Mouse (Mus musculus): Measurements from ENCODE around the gene Atp9a. TPM values are rescaled to one million over a fixed set of nuclear protein-coding genes. Genes with fewer than 3 reads are reported as not detected.

Atp9a gene
- polyA plus RNA-seq, 1 experiment from 2014 or later: 42.9 TPM

DNA sequence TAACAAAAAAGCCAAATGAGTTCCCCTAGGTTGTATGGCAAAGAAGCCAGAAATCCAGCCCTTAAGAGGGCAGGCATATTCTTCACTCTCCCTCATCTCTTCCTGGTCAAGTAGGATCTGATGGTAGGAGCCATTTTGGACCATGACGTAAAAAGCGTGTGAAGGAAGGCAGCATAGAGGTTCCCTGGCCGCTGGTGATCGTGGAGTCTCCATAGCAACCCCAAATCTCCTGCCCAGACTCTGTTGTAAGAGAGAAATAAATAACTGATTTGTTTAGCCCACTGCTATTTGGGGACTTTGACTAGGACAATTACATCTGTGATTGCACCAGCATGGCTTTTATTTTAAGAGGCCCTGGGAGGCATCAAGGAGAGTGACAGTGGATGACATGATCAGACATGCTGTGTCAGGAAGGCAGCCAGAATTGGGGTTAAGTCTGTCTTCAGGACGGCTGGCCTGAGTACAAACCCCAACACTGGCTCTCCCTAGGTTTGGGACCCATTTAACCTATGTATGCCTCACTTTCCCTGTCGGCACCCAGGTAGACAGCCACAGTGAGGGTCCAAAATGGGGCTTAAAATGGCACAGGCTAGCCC lies 132.5 kb downstream of the Atp9a start:
- H3K9ac ChIP-seq (replicated peaks): no peak overlapping the region
- no peak overlapping the region for H3K4me2 ChIP-seq (replicated peaks)
- H3K9me3 ChIP-seq: no peaks in the 10 kb centered on the region
- no peaks in the 10 kb centered on the region for H3K36me3 ChIP-seq
- ATAC-seq (ENCODE audit: low FRiP score, low read depth): no peak
- H3K27me3 ChIP-seq: peaks cover 13% of the 10 kb centered on the region; the same call in 1 of the 2 replicates
- WGBS: 56% methylated on average over 6 of the region's 6 CpGs
- H3K4me1 ChIP-seq: peaks cover 14% of the 10 kb centered on the region; the same call in 1 of the 2 replicates
- H3K27ac ChIP-seq (replicated peaks): no peak overlapping the region
- H3K4me3 ChIP-seq: no peak overlapping the region

DNA sequence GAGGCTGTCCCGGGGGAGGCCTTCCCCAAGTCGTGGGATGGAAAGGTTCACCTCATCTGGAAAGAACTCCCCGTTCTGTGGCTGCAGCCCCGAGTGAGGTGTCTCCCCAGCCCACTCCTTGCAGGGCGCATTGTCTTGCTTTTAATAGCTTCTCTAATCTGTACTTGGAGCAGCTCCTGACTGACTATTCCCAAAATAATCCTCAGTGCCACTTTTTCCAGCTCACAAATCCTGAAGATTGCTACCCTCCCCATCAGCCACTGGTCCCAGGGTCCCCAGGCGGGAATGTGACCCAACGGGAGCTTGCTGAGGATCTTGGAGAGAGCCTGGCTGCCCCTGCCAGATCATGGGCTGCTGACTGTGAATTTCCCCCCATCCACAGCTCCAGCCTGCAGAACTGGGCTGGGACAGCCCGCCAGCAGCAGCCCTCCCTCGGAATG lies 134.1 kb downstream of the Atp9a start:
- Histone ChIP-seq H3K27me3 (peaks cover 26% of the 10 kb centered on the region), H3K36me3 (no peaks in the 10 kb centered on the region), H3K4me3 (no peak overlapping the region), H3K27ac (replicated peaks) (no peak overlapping the region), H3K9me3 (no peaks in the 10 kb centered on the region), H3K4me2 (replicated peaks) (no peak overlapping the region), H3K9ac (replicated peaks) (no peak overlapping the region), H3K4me1 (peaks cover 6% of the 10 kb centered on the region; the same call in 1 of the 2 replicates)
- WGBS: 69% methylated on average over 9 of the region's 9 CpGs
- no peak for ATAC-seq (ENCODE audit: low FRiP score, low read depth)

DNA sequence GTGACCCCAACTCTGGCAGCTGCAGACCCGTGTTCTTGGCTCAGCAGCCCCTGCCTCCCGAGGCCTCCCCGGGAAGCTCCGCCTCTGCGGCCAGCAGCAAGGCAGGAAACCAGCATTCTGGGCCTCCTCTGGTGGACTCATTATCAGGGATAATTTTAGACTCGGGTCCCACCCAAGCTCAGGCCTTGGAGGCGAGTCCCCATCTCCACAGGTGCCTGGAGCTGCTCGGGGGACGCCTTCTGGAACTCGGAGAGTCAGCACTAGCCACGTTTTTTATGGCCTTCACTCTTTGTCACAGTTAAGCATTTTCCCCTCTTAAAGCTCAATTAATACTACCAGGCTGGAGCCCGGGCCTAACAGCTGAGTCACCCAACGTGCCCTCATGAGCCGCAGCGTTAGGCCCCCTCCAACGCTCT lies 137.5 kb downstream of the Atp9a start:
- Histone ChIP-seq H3K4me2 (replicated peaks) (no peak overlapping the region), H3K27ac (replicated peaks) (no peak overlapping the region), H3K4me1 (peaks cover 20% of the 10 kb centered on the region), H3K4me3 (no peak overlapping the region), H3K9ac (replicated peaks) (no peak overlapping the region), H3K27me3 (peaks cover 60% of the 10 kb centered on the region), H3K36me3 (no peaks in the 10 kb centered on the region), H3K9me3 (no peaks in the 10 kb centered on the region)
- ATAC-seq (ENCODE audit: low FRiP score, low read depth): no peak
- 55% methylated on average over 16 of the region's 16 CpGs for WGBS

DNA sequence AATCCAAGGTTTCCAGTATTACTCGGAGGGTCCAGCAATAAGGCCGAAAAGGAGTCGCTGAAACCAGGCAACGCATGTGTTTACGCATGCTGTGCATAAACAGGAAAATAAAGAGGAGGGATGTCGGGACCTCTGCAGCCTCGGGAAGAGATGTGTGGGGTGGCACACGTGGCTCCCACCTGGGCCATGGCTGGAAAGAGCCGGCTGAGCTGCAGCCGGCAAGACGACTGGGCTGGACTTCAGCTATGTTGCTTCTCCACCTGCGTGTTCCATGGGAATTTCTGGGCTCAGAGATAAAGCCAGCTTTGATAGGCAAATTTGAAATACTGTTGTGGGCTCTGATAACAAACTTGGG lies 139.8 kb downstream of the Atp9a start:
- no peaks in the 10 kb centered on the region for H3K9me3 ChIP-seq
- peaks cover 20% of the 10 kb centered on the region for H3K4me1 ChIP-seq
- peak overlapping the region; percentile 88; the same call in 1 of the 2 replicates for H3K4me2 ChIP-seq (replicated peaks)
- no peak for ATAC-seq (ENCODE audit: low FRiP score, low read depth)
- WGBS: 29% methylated on average over 12 of the region's 12 CpGs
- H3K36me3 ChIP-seq: no peaks in the 10 kb centered on the region
- H3K9ac ChIP-seq (replicated peaks): no peak overlapping the region; the same call in 1 of the 2 replicates
- no peak overlapping the region for H3K27ac ChIP-seq (replicated peaks)
- H3K27me3 ChIP-seq: peaks cover 81% of the 10 kb centered on the region
- H3K4me3 ChIP-seq: no peak overlapping the region

DNA sequence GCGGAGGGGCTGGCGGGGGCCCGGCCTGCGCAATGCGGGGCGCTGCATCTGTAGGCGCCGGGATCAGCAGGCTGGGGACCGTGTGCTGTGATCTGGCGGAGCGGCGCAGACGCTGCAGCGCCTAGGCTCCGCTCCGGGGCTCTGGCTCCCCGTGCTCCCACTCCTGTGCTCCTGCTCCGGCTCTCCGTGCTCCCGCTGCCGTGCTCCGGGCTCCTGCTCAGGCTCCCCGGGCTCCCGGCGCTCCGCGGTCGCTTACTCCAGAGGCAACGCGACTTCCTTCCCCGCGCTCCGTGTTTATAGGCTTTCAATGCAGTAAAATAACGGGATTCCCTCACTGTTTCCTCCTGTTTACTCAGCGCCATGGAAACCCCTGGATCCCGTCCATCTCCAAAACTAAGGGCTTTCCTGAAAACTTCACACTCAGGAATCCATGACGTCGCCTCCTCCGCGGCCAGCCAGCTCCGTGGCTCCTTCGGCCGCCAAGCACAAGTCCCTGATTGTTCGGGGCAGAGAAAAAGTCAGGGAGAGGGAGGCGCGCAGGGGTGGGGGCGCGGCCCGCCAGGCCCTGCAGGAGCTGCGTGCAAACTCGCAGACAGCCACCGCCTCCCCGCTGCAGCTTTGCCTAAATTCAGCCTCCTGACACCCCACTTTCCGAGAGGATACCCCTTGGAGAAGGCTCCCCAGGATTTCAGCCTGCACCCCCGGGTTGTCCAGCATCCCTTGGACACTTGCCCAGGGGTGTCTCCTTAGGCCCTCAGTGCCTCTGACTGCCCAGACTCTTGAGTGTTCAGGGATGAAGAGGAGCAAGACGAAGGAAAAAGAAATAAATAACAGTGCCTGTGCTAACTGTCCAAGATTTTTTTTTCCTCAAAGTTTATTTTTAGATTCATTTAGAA lies 140.5 kb downstream of the Atp9a start, which contains the start of gene Nfatc2:
Nfatc2 (minus strand) TSS at position 167 of the 896 bp plus-strand sequence.
- Histone ChIP-seq H3K27me3 (peaks cover 81% of the 10 kb centered on the region), H3K4me3 (peak within 1 kb of the TSS; percentile 53), H3K36me3 (no peaks in the 10 kb centered on the region), H3K27ac (replicated peaks) (peak within 1 kb of the TSS; percentile 35; the same call in 1 of the 2 replicates), H3K4me2 (replicated peaks) (peak within 1 kb of the TSS; percentile 88), H3K4me1 (peaks cover 20% of the 10 kb centered on the region), H3K9ac (replicated peaks) (peak within 1 kb of the TSS; percentile 65), H3K9me3 (no peaks in the 10 kb centered on the region)
- WGBS: 2% methylated on average over 55 of the region's 56 CpGs
- ATAC-seq (ENCODE audit: low FRiP score, low read depth): peak; percentile 81

DNA sequence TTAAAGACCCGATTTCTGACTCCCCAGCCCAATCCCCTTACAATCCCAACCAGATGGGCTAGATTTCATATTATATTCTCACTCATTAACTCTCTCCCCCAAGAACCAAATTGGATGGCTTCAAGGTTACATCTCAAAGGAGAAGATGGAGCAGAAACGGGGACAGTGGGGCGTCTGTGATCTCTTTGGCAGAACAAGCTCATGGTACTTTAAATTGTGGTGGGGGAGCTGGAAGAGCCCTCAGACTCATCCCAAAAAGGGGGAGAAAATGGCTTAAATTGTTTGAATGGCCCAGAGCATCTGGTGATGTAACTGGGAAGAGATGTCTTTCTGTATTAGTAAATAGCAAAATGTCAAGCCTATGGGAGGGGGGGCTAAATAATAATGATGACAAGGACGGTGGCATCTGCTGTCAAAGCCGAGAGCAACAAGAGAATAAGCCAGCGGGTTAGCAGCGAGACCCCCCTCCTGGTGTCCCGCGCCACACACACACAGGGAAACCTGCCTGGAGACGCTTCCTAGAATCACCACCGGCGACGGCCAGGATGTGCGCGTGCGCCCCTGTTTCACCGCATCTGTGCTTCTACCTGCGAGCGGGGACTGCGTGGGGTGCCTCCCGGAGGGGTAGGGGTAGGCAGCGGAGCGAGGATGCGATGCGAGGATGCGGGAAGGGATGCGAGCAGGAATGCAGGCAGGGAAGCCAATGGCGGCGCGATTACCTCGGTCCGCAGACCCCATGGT lies 141.3 kb downstream of the Atp9a start:
- Histone ChIP-seq H3K4me2 (replicated peaks) (peak overlapping the region; percentile 88), H3K4me1 (peaks cover 20% of the 10 kb centered on the region), H3K9me3 (no peaks in the 10 kb centered on the region), H3K9ac (replicated peaks) (peak overlapping the region; percentile 65), H3K27ac (replicated peaks) (peak overlapping the region; percentile 35; the same call in 1 of the 2 replicates), H3K36me3 (no peaks in the 10 kb centered on the region), H3K4me3 (peak overlapping the region; percentile 53), H3K27me3 (peaks cover 75% of the 10 kb centered on the region)
- WGBS: under 1% methylated on average over 32 of the region's 32 CpGs
- peak; percentile 59 for ATAC-seq (ENCODE audit: low FRiP score, low read depth)

DNA sequence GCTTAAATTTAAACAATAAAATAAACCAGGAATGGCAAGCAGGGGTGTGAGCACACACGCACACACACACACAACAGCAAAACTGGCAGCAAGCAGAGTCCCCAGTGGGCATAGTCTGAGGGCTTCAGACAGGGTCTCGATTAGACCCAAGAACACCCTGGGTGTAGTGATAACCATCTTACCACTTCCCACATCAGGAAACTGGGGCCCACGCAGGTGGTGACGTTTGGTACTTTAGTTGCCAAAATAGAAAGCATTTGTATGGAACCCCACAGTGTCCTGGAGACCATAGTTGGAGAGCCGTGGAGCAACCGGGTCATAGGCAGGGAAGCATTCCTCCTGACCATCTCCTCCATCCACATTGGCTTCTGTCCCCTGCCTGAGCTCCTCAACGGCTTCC lies 146.5 kb downstream of the Atp9a start:
- no peak overlapping the region for H3K4me3 ChIP-seq
- peaks cover 47% of the 10 kb centered on the region for H3K27me3 ChIP-seq
- whole genome bisulfite sequencing: 76% methylated on average over 7 of the region's 7 CpGs
- H3K36me3 ChIP-seq: no peaks in the 10 kb centered on the region
- ATAC-seq (ENCODE audit: low FRiP score, low read depth): no peak
- no peak overlapping the region for H3K9ac ChIP-seq (replicated peaks)
- H3K9me3 ChIP-seq: no peaks in the 10 kb centered on the region
- H3K4me2 ChIP-seq (replicated peaks): no peak overlapping the region
- peaks cover 5% of the 10 kb centered on the region for H3K4me1 ChIP-seq
- H3K27ac ChIP-seq (replicated peaks): no peak overlapping the region

DNA sequence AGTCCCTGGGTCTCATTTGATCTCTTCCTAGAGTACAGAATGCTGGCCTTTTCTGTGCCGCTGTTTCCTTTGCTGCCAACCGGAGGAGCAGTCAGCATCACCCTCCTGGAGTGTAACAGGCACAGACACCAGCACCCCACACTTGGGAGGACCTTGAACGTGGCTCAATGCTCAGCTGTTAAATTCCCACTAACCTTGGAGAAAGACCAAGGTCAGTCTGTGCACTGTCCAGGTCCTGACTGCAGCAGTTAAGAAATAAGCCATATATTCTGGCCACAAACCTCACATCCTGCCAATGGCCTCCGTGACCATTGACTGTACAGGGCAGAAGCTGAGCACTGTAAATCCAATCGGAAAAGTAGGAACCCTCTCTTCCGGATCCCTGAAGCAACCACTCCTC lies 148.5 kb downstream of the Atp9a start:
- no peak overlapping the region for H3K9ac ChIP-seq (replicated peaks)
- no peak for ATAC-seq (ENCODE audit: low FRiP score, low read depth)
- H3K27me3 ChIP-seq: peaks cover 48% of the 10 kb centered on the region
- H3K4me3 ChIP-seq: no peak overlapping the region
- no peak overlapping the region for H3K27ac ChIP-seq (replicated peaks)
- H3K36me3 ChIP-seq: no peaks in the 10 kb centered on the region
- no peak overlapping the region for H3K4me2 ChIP-seq (replicated peaks)
- peaks cover 15% of the 10 kb centered on the region for H3K4me1 ChIP-seq
- WGBS: 90% methylated on average over 6 of the region's 6 CpGs
- no peaks in the 10 kb centered on the region for H3K9me3 ChIP-seq

DNA sequence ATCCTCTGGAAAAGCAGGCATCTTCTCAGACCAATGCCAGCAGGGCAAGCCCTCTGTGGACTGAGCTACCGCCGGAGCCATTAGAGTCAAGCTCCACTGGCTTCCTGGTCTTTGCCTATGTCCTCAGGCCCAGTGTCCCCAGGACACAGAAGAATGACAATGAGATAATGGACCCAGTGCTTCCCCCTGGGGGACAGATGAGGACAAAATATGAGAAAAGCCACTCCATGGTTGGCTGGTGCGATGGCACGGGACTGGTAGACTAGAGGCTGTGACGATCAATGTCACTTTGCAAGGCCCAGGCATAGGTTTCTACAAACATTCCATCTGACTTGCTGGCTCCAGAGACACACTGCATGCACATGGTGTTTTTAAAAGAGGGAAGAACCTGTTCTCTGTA lies 149.2 kb downstream of the Atp9a start:
- Histone ChIP-seq H3K27ac (replicated peaks) (no peak overlapping the region), H3K4me1 (peaks cover 15% of the 10 kb centered on the region), H3K9ac (replicated peaks) (no peak overlapping the region), H3K36me3 (no peaks in the 10 kb centered on the region), H3K4me3 (no peak overlapping the region), H3K4me2 (replicated peaks) (no peak overlapping the region), H3K27me3 (peaks cover 47% of the 10 kb centered on the region), H3K9me3 (no peaks in the 10 kb centered on the region)
- ATAC-seq (ENCODE audit: low FRiP score, low read depth): no peak
- WGBS: 78% methylated on average over 5 of the region's 5 CpGs

DNA sequence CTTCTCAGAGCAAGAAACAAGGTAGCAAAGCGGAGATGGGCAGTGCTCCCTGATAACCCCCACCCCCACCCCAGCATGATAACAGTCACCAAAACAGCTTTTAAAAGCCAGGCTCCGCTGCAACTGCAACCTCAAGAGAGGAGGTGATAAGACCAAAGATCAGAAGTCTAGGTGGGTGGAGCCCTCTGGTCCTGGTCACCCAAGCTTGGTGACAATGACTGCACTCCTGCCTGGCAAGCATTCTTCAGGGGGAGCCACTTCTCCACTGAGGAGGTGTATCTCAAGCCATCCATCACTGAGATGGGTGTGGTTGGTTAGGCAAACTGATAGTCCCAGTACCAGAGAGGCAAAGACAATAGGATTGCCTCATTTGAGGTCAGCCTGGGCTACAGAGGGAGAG lies 151.1 kb downstream of the Atp9a start:
- H3K4me1 ChIP-seq: peaks cover 15% of the 10 kb centered on the region
- H3K4me2 ChIP-seq (replicated peaks): no peak overlapping the region
- H3K9me3 ChIP-seq: no peaks in the 10 kb centered on the region
- no peak overlapping the region for H3K9ac ChIP-seq (replicated peaks)
- no peak for ATAC-seq (ENCODE audit: low FRiP score, low read depth)
- H3K36me3 ChIP-seq: no peaks in the 10 kb centered on the region
- H3K4me3 ChIP-seq: no peak overlapping the region
- no peak overlapping the region for H3K27ac ChIP-seq (replicated peaks)
- 80% methylated on average over 2 of the region's 2 CpGs for WGBS
- H3K27me3 ChIP-seq: peaks cover 49% of the 10 kb centered on the region

DNA sequence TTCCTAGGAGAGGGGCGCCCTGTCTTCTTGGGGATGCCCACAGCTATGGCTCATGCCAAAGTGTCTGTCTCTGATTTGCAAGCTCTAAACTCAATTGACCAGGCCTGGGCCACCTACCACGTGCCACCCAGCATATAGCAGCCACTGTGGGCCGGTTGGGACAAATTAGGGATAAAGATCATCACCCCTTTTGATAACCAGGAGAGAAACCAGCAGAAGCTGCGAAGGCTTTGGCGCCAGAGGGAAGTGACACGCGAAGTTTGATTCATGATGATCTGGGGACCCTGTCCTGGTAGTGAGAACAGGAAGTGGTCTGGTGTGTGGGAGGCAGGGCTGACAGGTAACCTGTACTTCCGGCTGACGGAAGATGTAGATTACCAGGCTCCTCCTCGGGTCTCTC lies 151.7 kb downstream of the Atp9a start:
- 55% methylated on average over 10 of the region's 10 CpGs for WGBS
- H3K4me2 ChIP-seq (replicated peaks): peak overlapping the region; percentile 70
- H3K27ac ChIP-seq (replicated peaks): no peak overlapping the region
- no peaks in the 10 kb centered on the region for H3K9me3 ChIP-seq
- peaks cover 15% of the 10 kb centered on the region for H3K4me1 ChIP-seq
- no peak overlapping the region for H3K9ac ChIP-seq (replicated peaks)
- peaks cover 49% of the 10 kb centered on the region for H3K27me3 ChIP-seq
- ATAC-seq (ENCODE audit: low FRiP score, low read depth): no peak
- H3K4me3 ChIP-seq: peak overlapping the region; percentile 44
- no peaks in the 10 kb centered on the region for H3K36me3 ChIP-seq
